Mouse (Mus musculus) myocyte (in vitro differentiated cells): ENCODE data around the gene Larp1. TPM values are rescaled to one million over a fixed set of nuclear protein-coding genes. Genes with fewer than 3 reads are reported as not detected.

Experiments used
- H3K27me3 ChIP-seq: one replicate; pipeline ENCODE4 v1.6.1; 2011; ENCODE audit not compliant: control insufficient read depth, insufficient read depth, insufficient read length
- H3K36me3 ChIP-seq: one replicate; pipeline ENCODE4 v1.6.1; 2011; ENCODE audit not compliant: control insufficient read depth, insufficient read depth
- H3K4me2 ChIP-seq: one replicate; pipeline ENCODE4 v1.6.1; 2011; ENCODE audit warnings: low read depth, control low read depth
- H3K4me3 ChIP-seq: one replicate; pipeline ENCODE4 v1.5.1; 2011; ENCODE audit warnings: mild to moderate bottlenecking, control low read depth, moderate library complexity
- H3K79me2 ChIP-seq: one replicate; pipeline ENCODE4 v1.6.1; 2011; ENCODE audit not compliant: control insufficient read depth, insufficient read depth
- H3ac ChIP-seq: one replicate; pipeline ENCODE4 v1.6.1; 2011; ENCODE audit not compliant: control insufficient read depth, insufficient read length
- CEBPB ChIP-seq: IDR thresholded peaks from 2 replicates; pipeline ENCODE4 v1.6.1; 2011; ENCODE audit warnings: mild to moderate bottlenecking, moderate library complexity; ENCODE audit not compliant: poor library complexity, insufficient read depth, severe bottlenecking
- E2F4 ChIP-seq: IDR thresholded peaks from one replicate; pipeline ENCODE4 v1.6.1; 2011; ENCODE audit warnings: mild to moderate bottlenecking, control low read depth, moderate library complexity; ENCODE audit not compliant: insufficient read depth
- MAX ChIP-seq: IDR thresholded peaks from one replicate; pipeline ENCODE4 v1.6.1; 2011; ENCODE audit warnings: low read depth, mild to moderate bottlenecking, control low read depth
- MYOD1 ChIP-seq, 3 experiments: IDR thresholded peaks; one replicate each; pipeline ENCODE4 v1.6.1; 2011; ENCODE audit warnings: control low read depth in 2 of 3, low read depth in 2 of 3, mild to moderate bottlenecking in 2 of 3, moderate library complexity in 1 of 3; ENCODE audit not compliant: insufficient read length in 2 of 3, control insufficient read depth in 1 of 3
- MYOG ChIP-seq, 3 experiments: IDR thresholded peaks; one replicate each; pipeline ENCODE4 v1.6.1; 2011; ENCODE audit warnings: control low read depth in 2 of 3, low read depth in 2 of 3, mild to moderate bottlenecking in 2 of 3; ENCODE audit not compliant: insufficient read length in 2 of 3, control insufficient read depth in 1 of 3, insufficient read depth in 1 of 3
- POLR2A ChIP-seq: IDR thresholded peaks from one replicate; pipeline ENCODE4 v1.6.1; 2011; ENCODE audit warnings: low read depth, mild to moderate bottlenecking, control low read depth, moderate library complexity; ENCODE audit not compliant: insufficient read length
- POLR2AphosphoS2 ChIP-seq: IDR thresholded peaks from one replicate; pipeline ENCODE4 v1.6.1; 2011; ENCODE audit warnings: low read depth, control low read depth; ENCODE audit not compliant: insufficient read length
- REST ChIP-seq: IDR thresholded peaks from one replicate; pipeline ENCODE4 v1.6.1; 2011; ENCODE audit warnings: mild to moderate bottlenecking, control low read depth, moderate library complexity; ENCODE audit not compliant: insufficient read depth, insufficient read length
- SRF ChIP-seq: IDR thresholded peaks from one replicate; pipeline ENCODE4 v1.6.1; 2011; ENCODE audit warnings: low read depth; ENCODE audit not compliant: control insufficient read depth, insufficient read length
- TCF12 ChIP-seq: IDR thresholded peaks from one replicate; pipeline ENCODE4 v1.6.1; 2011; ENCODE audit warnings: mild to moderate bottlenecking, control low read depth; ENCODE audit not compliant: poor library complexity, insufficient read depth, severe bottlenecking
- TCF3 ChIP-seq: IDR thresholded peaks from one replicate; pipeline ENCODE4 v1.6.1; 2011; ENCODE audit warnings: low read depth, control low read depth; ENCODE audit not compliant: insufficient read length
- USF1 ChIP-seq: IDR thresholded peaks from one replicate; pipeline ENCODE4 v1.6.1; 2011; ENCODE audit warnings: low read depth, mild to moderate bottlenecking, control low read depth, moderate library complexity
- polyA plus RNA-seq: library from polyadenylated mRNA; unstranded; fragments of >200 nt; fragmentation: generic; extraction: Trizol; gene quantifications from one replicate; pipeline ENCODE4 v1.2.1, GENCODE M21; 2012; ENCODE audit warnings: missing spikeins

Gene Larp1
- polyA plus RNA-seq, 1 experiment, result 67.6 TPM

GRCm38 (mm10) chr11:58024671-58025070 lies 15.8 kb downstream of the Larp1 start:
- no peak overlapping the region for H3K4me3 ChIP-seq
- no peaks in the 10 kb centered on the region for H3K27me3 ChIP-seq
- peaks cover 99% of the 10 kb centered on the region for H3K79me2 ChIP-seq
- TF ChIP-seq CEBPB (no peak), MYOD1 (IDR thresholded peaks at IDR 0.05; ENCODE audit: control insufficient read depth in 1 of 3, insufficient read length in 2 of 3, low read depth in 2 of 3) (no peak), SRF (no peak), POLR2AphosphoS2 (no peak), USF1 (no peak), E2F4 (no peak), TCF12 (no peak), TCF3 (no peak)
- peak overlapping the region; percentile 43 for H3K4me2 ChIP-seq
- no peak overlapping the region for H3ac ChIP-seq
- H3K36me3 ChIP-seq, result no peaks in the 10 kb centered on the region

- no peak overlapping the region for H3K4me2 ChIP-seq
- H3K4me3 ChIP-seq, result no peak overlapping the region
- H3K79me2 ChIP-seq, result peaks cover 99% of the 10 kb centered on the region
- H3K27me3 ChIP-seq, result no peaks in the 10 kb centered on the region
- TF ChIP-seq E2F4 (no peak), CEBPB (no peak), TCF12 (no peak), TCF3 (no peak), USF1 (no peak), POLR2A (no peak), MYOG (IDR thresholded peaks at IDR 0.05; ENCODE audit: control insufficient read depth in 1 of 3, insufficient read depth in 1 of 3, insufficient read length in 2 of 3, low read depth in 2 of 3) (no peak), REST (no peak)
- H3ac ChIP-seq, result no peak overlapping the region
- H3K36me3 ChIP-seq, result no peaks in the 10 kb centered on the region
Measured at GRCm38 (mm10) chr11:58025881-58026280, 17.0 kb downstream of the Larp1 start.

- Histone ChIP-seq H3K27me3 (no peaks in the 10 kb centered on the region), H3K4me3 (no peak overlapping the region), H3K36me3 (no peaks in the 10 kb centered on the region), H3K4me2 (no peak overlapping the region), H3ac (no peak overlapping the region), H3K79me2 (peaks cover 99% of the 10 kb centered on the region)
- no peak for TF ChIP-seq SRF
- TF ChIP-seq E2F4, result no peak
- no peak for TF ChIP-seq REST
- TF ChIP-seq MYOD1 (IDR thresholded peaks at IDR 0.05; ENCODE audit: control insufficient read depth in 1 of 3, insufficient read length in 2 of 3, low read depth in 2 of 3), result no peak
Measured at GRCm38 (mm10) chr11:58026337-58026736, 17.5 kb downstream of the Larp1 start.

GRCm38 (mm10) chr11:58026860-58027259 lies 18.0 kb downstream of the Larp1 start:
- no peak overlapping the region for H3ac ChIP-seq
- H3K4me3 ChIP-seq, result no peak overlapping the region
- no peaks in the 10 kb centered on the region for H3K27me3 ChIP-seq
- H3K79me2 ChIP-seq, result peaks cover 99% of the 10 kb centered on the region
- H3K36me3 ChIP-seq, result no peaks in the 10 kb centered on the region
- TF ChIP-seq MYOG (IDR thresholded peaks at IDR 0.05; ENCODE audit: control insufficient read depth in 1 of 3, insufficient read depth in 1 of 3, insufficient read length in 2 of 3, low read depth in 2 of 3) (no peak), REST (no peak), E2F4 (no peak), POLR2A (no peak), POLR2AphosphoS2 (no peak), MAX (no peak), TCF12 (no peak), CEBPB (no peak), TCF3 (no peak), MYOD1 (IDR thresholded peaks at IDR 0.05; ENCODE audit: control insufficient read depth in 1 of 3, insufficient read length in 2 of 3, low read depth in 2 of 3) (no peak), SRF (no peak), USF1 (no peak)
- H3K4me2 ChIP-seq, result no peak overlapping the region

- Histone ChIP-seq H3K36me3 (no peaks in the 10 kb centered on the region), H3K27me3 (no peaks in the 10 kb centered on the region)
- no peak for TF ChIP-seq CEBPB
- no peak for TF ChIP-seq USF1
- TF ChIP-seq POLR2AphosphoS2, result no peak
- no peak for TF ChIP-seq MYOG (IDR thresholded peaks at IDR 0.05; ENCODE audit: control insufficient read depth in 1 of 3, insufficient read depth in 1 of 3, insufficient read length in 2 of 3, low read depth in 2 of 3)
Measured at GRCm38 (mm10) chr11:58028981-58029380, 20.1 kb downstream of the Larp1 start.

GRCm38 (mm10) chr11:58029869-58030268 lies 21.0 kb downstream of the Larp1 start:
- Histone ChIP-seq H3K4me2 (no peak overlapping the region), H3K36me3 (no peaks in the 10 kb centered on the region), H3K4me3 (no peak overlapping the region), H3K27me3 (no peaks in the 10 kb centered on the region), H3ac (no peak overlapping the region), H3K79me2 (peaks cover 100% of the 10 kb centered on the region)
- TF ChIP-seq MYOG (IDR thresholded peaks at IDR 0.05; ENCODE audit: control insufficient read depth in 1 of 3, insufficient read depth in 1 of 3, insufficient read length in 2 of 3, low read depth in 2 of 3) (no peak), POLR2A (no peak), E2F4 (no peak), REST (no peak), TCF3 (no peak), CEBPB (no peak)

More at GRCm38 (mm10) chr11:58028981-58029380, 20.1 kb downstream of the Larp1 start:
- Histone ChIP-seq H3K4me2 (no peak overlapping the region), H3K4me3 (no peak overlapping the region), H3K79me2 (peaks cover 100% of the 10 kb centered on the region), H3ac (no peak overlapping the region)
